Mouse (Mus musculus) E14TG2a.4 (cell line): ENCODE results near the gene LTO1.
"Not testable (repeated sequence)": the region's sequence is repeated elsewhere in the genome, so short reads cannot be mapped to it uniquely, and the experiment has no call there.

ENCODE experiments used
- CTCF ChIP-seq: conservative IDR thresholded peaks from 2 replicates; pipeline ENCODE4 v1.5.1; 2014; ENCODE audit warnings: low read length
- POU5F1 ChIP-seq: IDR thresholded peaks from 2 replicates; pipeline ENCODE4 v1.6.1; 2014; ENCODE audit warnings: low read length, borderline replicate concordance

DNA sequence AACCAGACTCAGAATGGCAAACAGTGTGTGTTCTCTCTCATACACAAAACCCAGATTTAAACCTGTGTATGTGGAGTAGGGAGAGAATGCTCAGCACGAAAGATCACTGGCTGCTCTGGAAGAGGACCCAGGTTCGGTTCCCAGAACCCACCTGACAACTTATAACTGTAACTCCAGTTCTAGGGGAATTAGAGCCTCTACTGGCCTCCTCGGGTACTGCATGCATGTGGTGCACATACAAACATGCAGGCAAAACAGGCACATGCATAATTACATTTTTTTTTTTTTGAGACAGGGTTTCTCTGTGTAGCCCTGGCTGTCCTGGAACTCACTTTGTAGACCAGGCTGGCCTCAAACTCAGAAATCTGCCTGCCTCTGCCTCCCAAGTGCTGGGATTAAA lies 9.4 kb upstream of the LTO1 start:
- peak; percentile 67 for TF ChIP-seq CTCF
- not testable (repeated sequence) for TF ChIP-seq POU5F1
